Mouse (Mus musculus): ENCODE measurements around the gene Med7. TPM values are rescaled to one million over a fixed set of nuclear protein-coding genes. Genes with fewer than 3 reads are reported as not detected.

The Med7 gene
- polyA plus RNA-seq, 1 experiment = 26.4 TPM

GRCm38 (mm10) chr11:46461931-46462330 lies 25.2 kb downstream of the Med7 start:
- Histone ChIP-seq H3K4me1 (ENCODE audit: control insufficient read depth) (no peaks in the 10 kb centered on the region), H3K36me3 (ENCODE audit: control insufficient read depth) (no peaks in the 10 kb centered on the region), H3K4me3 (replicated peaks) (no peak overlapping the region), H3K9me3 (ENCODE audit: control insufficient read depth, low read length) (no peaks in the 10 kb centered on the region), H3K27me3 (ENCODE audit: control insufficient read depth) (no peaks in the 10 kb centered on the region)
- TF ChIP-seq GATA1 (IDR thresholded peaks at IDR 0.05; ENCODE audit: low read length) (no peak), TAL1 (IDR thresholded peaks at IDR 0.05; ENCODE audit: low read length) (no peak)

GRCm38 (mm10) chr11:46466878-46467277 lies 30.2 kb downstream of the Med7 start:
- no peaks in the 10 kb centered on the region for H3K27me3 ChIP-seq (ENCODE audit: control insufficient read depth)
- no peaks in the 10 kb centered on the region for H3K9me3 ChIP-seq (ENCODE audit: control insufficient read depth, low read length)
- H3K4me1 ChIP-seq (ENCODE audit: control insufficient read depth) = no peaks in the 10 kb centered on the region
- no peak for TF ChIP-seq GATA1 (IDR thresholded peaks at IDR 0.05; ENCODE audit: low read length)
- TF ChIP-seq TAL1 (IDR thresholded peaks at IDR 0.05; ENCODE audit: low read length) = no peak
- no peaks in the 10 kb centered on the region for H3K36me3 ChIP-seq (ENCODE audit: control insufficient read depth)
- no peak overlapping the region for H3K4me3 ChIP-seq (replicated peaks)

GRCm38 (mm10) chr11:46474220-46474619 lies 37.5 kb downstream of the Med7 start:
- no peaks in the 10 kb centered on the region for H3K9me3 ChIP-seq (ENCODE audit: control insufficient read depth, low read length)
- TF ChIP-seq GATA1 (IDR thresholded peaks at IDR 0.05; ENCODE audit: low read length) (no peak), TAL1 (IDR thresholded peaks at IDR 0.05; ENCODE audit: low read length) (no peak)
- H3K36me3 ChIP-seq (ENCODE audit: control insufficient read depth) = no peaks in the 10 kb centered on the region
- H3K27me3 ChIP-seq (ENCODE audit: control insufficient read depth) = no peaks in the 10 kb centered on the region
- H3K4me3 ChIP-seq (replicated peaks) = no peak overlapping the region
- no peaks in the 10 kb centered on the region for H3K4me1 ChIP-seq (ENCODE audit: control insufficient read depth)

GRCm38 (mm10) chr11:46479311-46479710 lies 42.6 kb downstream of the Med7 start:
- Histone ChIP-seq H3K36me3 (ENCODE audit: control insufficient read depth) (no peaks in the 10 kb centered on the region), H3K27me3 (ENCODE audit: control insufficient read depth) (no peaks in the 10 kb centered on the region), H3K9me3 (ENCODE audit: control insufficient read depth, low read length) (no peaks in the 10 kb centered on the region; the same call in 1 of the 2 replicates), H3K4me3 (replicated peaks) (no peak overlapping the region), H3K4me1 (ENCODE audit: control insufficient read depth) (no peaks in the 10 kb centered on the region)
- TF ChIP-seq TAL1 (IDR thresholded peaks at IDR 0.05; ENCODE audit: low read length) (no peak), GATA1 (IDR thresholded peaks at IDR 0.05; ENCODE audit: low read length) (no peak)

GRCm38 (mm10) chr11:46480517-46480916 lies 43.8 kb downstream of the Med7 start:
- H3K4me3 ChIP-seq (replicated peaks) = no peak overlapping the region
- TF ChIP-seq GATA1 (IDR thresholded peaks at IDR 0.05; ENCODE audit: low read length) = no peak
- no peak for TF ChIP-seq TAL1 (IDR thresholded peaks at IDR 0.05; ENCODE audit: low read length)
- H3K27me3 ChIP-seq (ENCODE audit: control insufficient read depth) = no peaks in the 10 kb centered on the region
- H3K36me3 ChIP-seq (ENCODE audit: control insufficient read depth) = no peaks in the 10 kb centered on the region
- no peaks in the 10 kb centered on the region for H3K4me1 ChIP-seq (ENCODE audit: control insufficient read depth)
- no peaks in the 10 kb centered on the region; the same call in 1 of the 2 replicates for H3K9me3 ChIP-seq (ENCODE audit: control insufficient read depth, low read length)

- Histone ChIP-seq H3K27me3 (ENCODE audit: control insufficient read depth) (no peaks in the 10 kb centered on the region), H3K9me3 (ENCODE audit: control insufficient read depth, low read length) (no peaks in the 10 kb centered on the region), H3K36me3 (ENCODE audit: control insufficient read depth) (no peaks in the 10 kb centered on the region), H3K4me1 (ENCODE audit: control insufficient read depth) (no peaks in the 10 kb centered on the region), H3K4me3 (replicated peaks) (no peak overlapping the region)
- TF ChIP-seq GATA1 (IDR thresholded peaks at IDR 0.05; ENCODE audit: low read length) (no peak), TAL1 (IDR thresholded peaks at IDR 0.05; ENCODE audit: low read length) (no peak)
Observed at GRCm38 (mm10) chr11:46488231-46488630, 51.5 kb downstream of the Med7 start.

- Histone ChIP-seq H3K9me3 (ENCODE audit: control insufficient read depth, low read length) (no peaks in the 10 kb centered on the region), H3K4me1 (ENCODE audit: control insufficient read depth) (no peaks in the 10 kb centered on the region), H3K27me3 (ENCODE audit: control insufficient read depth) (no peaks in the 10 kb centered on the region), H3K36me3 (ENCODE audit: control insufficient read depth) (no peaks in the 10 kb centered on the region), H3K4me3 (replicated peaks) (no peak overlapping the region)
- TF ChIP-seq GATA1 (IDR thresholded peaks at IDR 0.05; ENCODE audit: low read length) (no peak), TAL1 (IDR thresholded peaks at IDR 0.05; ENCODE audit: low read length) (no peak)
Observed at GRCm38 (mm10) chr11:46488650-46489049, 51.9 kb downstream of the Med7 start.

Other genes with a start within 250 kb of the Med7 start
- gene Fndc9, start 201.4 kb upstream of the Med7 start, polyA plus RNA-seq (2012) = not detected in 2 replicates
- gene Cyfip2, start 124.1 kb upstream of the Med7 start, polyA plus RNA-seq (2012) = 0.01 and 0.04 TPM in 2 replicates
- 0.02 and 0.06 TPM in 2 replicates for gene Itk, start 47.4 kb upstream of the Med7 start, polyA plus RNA-seq (2012)
- not detected in 2 replicates for gene Fam71b, start 40.4 kb upstream of the Med7 start, polyA plus RNA-seq (2012)
- gene Havcr2, start 18.0 kb downstream of the Med7 start, polyA plus RNA-seq (2012) = 0.04 TPM in 1 of 2 replicates, not detected in the other
- gene Gm12169, start 87.3 kb downstream of the Med7 start, polyA plus RNA-seq (2012) = not detected in 2 replicates
- not detected in 2 replicates for gene BC053393, start 134.6 kb downstream of the Med7 start, polyA plus RNA-seq (2012)
- not detected in 2 replicates for gene Dppa1, start 192.3 kb downstream of the Med7 start, polyA plus RNA-seq (2012)

Data from erythroblast, embryonic 14.5 days (primary cell).